Mouse (Mus musculus) cerebellum, adult 2 months (tissue): ENCODE results near the gene Them7.

Source experiments
- CTCF ChIP-seq: fragments of 200-500 bp; IDR thresholded peaks from 2 replicates; pipeline ENCODE4 v1.5.1; 2011; ENCODE audit warnings: low read depth, mild to moderate bottlenecking, control low read depth, low read length, moderate library complexity, borderline replicate concordance; ENCODE audit not compliant: insufficient read depth
- POLR2A ChIP-seq: fragments of 200-500 bp; IDR thresholded peaks from 2 replicates; pipeline ENCODE4 v1.6.1; 2011; ENCODE audit warnings: low read length, control low read depth, borderline replicate concordance; ENCODE audit not compliant: insufficient read depth

GRCm38 (mm10) chr2:105348886-105349285 is 124.8 kb downstream of the Them7 start:
- TF ChIP-seq CTCF (no peak), POLR2A (no peak)
